Mouse (Mus musculus) embryonic facial prominence, embryonic 14.5 days (tissue): ENCODE measurements at regions not wholly inside any gene's neighbourhood (a gene's known extent, or its start where the extent isn't known, plus 50 kb on each side); places are given as distances from the start of the nearest gene placed in this dataset.
A peak's percentile ranks its signal among the peaks of the same experiment; 100 is the strongest.

Source experiments
- ATAC-seq: fragments of 200-750 bp; cut with Nextera tagmentation; 2 replicates; pipeline ENCODE4 v1.8.0; 2017; ENCODE audit warnings: low read depth, moderate number of reproducible peaks, moderate TSS enrichment
- DNase-seq: peaks from one replicate; pipeline ENCODE4 v3.0.0-alpha.2; 2015; ENCODE audit warnings: low spot score
- H3K27ac ChIP-seq: fragments of 300-500 bp; sonication (generic); replicated peaks from 2 replicates; pipeline ENCODE4 v1.5.1; 2014; ENCODE audit warnings: low read depth, mild to moderate bottlenecking, low read length, moderate library complexity
- H3K27me3 ChIP-seq: fragments of 300-500 bp; sonication (generic); replicated peaks from 2 replicates; pipeline ENCODE4 v1.6.1; 2014; ENCODE audit warnings: low read length; ENCODE audit not compliant: control insufficient read depth, insufficient read depth
- H3K36me3 ChIP-seq: fragments of 300-500 bp; sonication (generic); 2 replicates; pipeline ENCODE4 v1.6.1; 2014; ENCODE audit warnings: low read length, mixed read lengths; ENCODE audit not compliant: control insufficient read depth, insufficient read depth
- H3K4me1 ChIP-seq: fragments of 300-500 bp; sonication (generic); 2 replicates; pipeline ENCODE4 v1.6.1; 2014; ENCODE audit warnings: antibody characterized with exemption, low read length; ENCODE audit not compliant: control insufficient read depth, insufficient read depth
- H3K4me2 ChIP-seq: fragments of 300-500 bp; sonication (generic); 2 replicates; pipeline ENCODE4 v1.6.1; 2014; ENCODE audit warnings: low read depth, mild to moderate bottlenecking, low read length, moderate library complexity, mixed read lengths
- H3K4me3 ChIP-seq: fragments of 300-500 bp; sonication (generic); 2 replicates; pipeline ENCODE4 v1.5.1; 2014; ENCODE audit warnings: low read depth, mild to moderate bottlenecking, low read length
- H3K9ac ChIP-seq: fragments of 300-500 bp; sonication (generic); 2 replicates; pipeline ENCODE4 v1.6.1; 2014; ENCODE audit warnings: low read depth, mild to moderate bottlenecking, low read length, moderate library complexity, mixed read lengths
- H3K9me3 ChIP-seq: fragments of 300-500 bp; sonication (generic); 2 replicates; pipeline ENCODE4 v1.6.1; 2016; ENCODE audit warnings: low read length; ENCODE audit not compliant: control insufficient read depth
- WGBS: fragments of 180-500 bp; shearing (Covaris S2); extraction: QIAGEN DNeasy Blood & Tissue Kit; methylation state at CpG from one replicate; pipeline ENCODE4 v1.1.7; 2014; 5-methylcytosine and 5-hydroxymethylcytosine counted together

- Histone ChIP-seq H3K9ac (no peak overlapping the region), H3K27ac (no peak overlapping the region), H3K4me2 (no peak overlapping the region), H3K9me3 (no peaks in the 10 kb centered on the region), H3K36me3 (no peaks in the 10 kb centered on the region), H3K27me3 (no peaks in the 10 kb centered on the region), H3K4me3 (no peak overlapping the region), H3K4me1 (no peaks in the 10 kb centered on the region)
- 82% methylated on average over 12 of the region's 12 CpGs for WGBS
- DNase-seq = no peak
- no peak for ATAC-seq
Measured at GRCm38 (mm10) chr3:34550189-34550588, 100.0 kb upstream of the Sox2 start.

GRCm38 (mm10) chr3:34532451-34532850 lies 117.8 kb upstream of the Sox2 start:
- Histone ChIP-seq H3K4me3 (no peak overlapping the region), H3K4me2 (no peak overlapping the region), H3K27me3 (no peaks in the 10 kb centered on the region), H3K9me3 (0 out of 2 replicates have a peak, but pooled peaks cover 6% of the 10 kb centered on the region), H3K27ac (no peak overlapping the region), H3K36me3 (no peaks in the 10 kb centered on the region), H3K4me1 (no peaks in the 10 kb centered on the region; the same call in 1 of the 2 replicates), H3K9ac (no peak overlapping the region)
- DNase-seq (peak; percentile 34), ATAC-seq (peak; percentile 22; the same call in 1 of the 2 replicates)
- 47% methylated on average over 3 of the region's 3 CpGs for WGBS

- no peak overlapping the region for H3K27ac ChIP-seq
- 34% methylated on average over 7 of the region's 7 CpGs for WGBS
- no peak overlapping the region for H3K9ac ChIP-seq
- no peaks in the 10 kb centered on the region for H3K36me3 ChIP-seq
- H3K9me3 ChIP-seq = 0 out of 2 replicates have a peak, but pooled peaks cover 5% of the 10 kb centered on the region
- H3K27me3 ChIP-seq = no peaks in the 10 kb centered on the region
- H3K4me3 ChIP-seq = no peak overlapping the region
- no peaks in the 10 kb centered on the region; the same call in 1 of the 2 replicates for H3K4me1 ChIP-seq
- H3K4me2 ChIP-seq = no peak overlapping the region
- ATAC-seq (peak; percentile 41; the same call in 1 of the 2 replicates), DNase-seq (peak; percentile 66)
Measured at GRCm38 (mm10) chr3:34531836-34532235, 118.4 kb upstream of the Sox2 start.

- no peaks in the 10 kb centered on the region; the same call in 1 of the 2 replicates for H3K4me1 ChIP-seq
- H3K9ac ChIP-seq = no peak overlapping the region
- no peak for ATAC-seq
- no peak overlapping the region for H3K4me3 ChIP-seq
- H3K4me2 ChIP-seq = no peak overlapping the region
- no peak overlapping the region for H3K27ac ChIP-seq
- DNase-seq = no peak
- peaks cover 14% of the 10 kb centered on the region; the same call in 1 of the 2 replicates for H3K9me3 ChIP-seq
- H3K27me3 ChIP-seq = no peaks in the 10 kb centered on the region
- H3K36me3 ChIP-seq = no peaks in the 10 kb centered on the region
Measured at GRCm38 (mm10) chr3:34527546-34527945, 122.7 kb upstream of the Sox2 start.

- peaks cover 14% of the 10 kb centered on the region; the same call in 1 of the 2 replicates for H3K9me3 ChIP-seq
- H3K4me2 ChIP-seq = no peak overlapping the region
- no peak overlapping the region for H3K4me3 ChIP-seq
- H3K4me1 ChIP-seq = no peaks in the 10 kb centered on the region
- 90% methylated on average over 5 of the region's 5 CpGs for WGBS
- DNase-seq (no peak), ATAC-seq (no peak)
- no peak overlapping the region for H3K27ac ChIP-seq
- H3K36me3 ChIP-seq = no peaks in the 10 kb centered on the region
- H3K9ac ChIP-seq = no peak overlapping the region
- H3K27me3 ChIP-seq = no peaks in the 10 kb centered on the region
Measured at GRCm38 (mm10) chr3:34525730-34526129, 124.5 kb upstream of the Sox2 start.

- Histone ChIP-seq H3K4me1 (no peaks in the 10 kb centered on the region), H3K27me3 (no peaks in the 10 kb centered on the region), H3K9ac (no peak overlapping the region), H3K4me2 (no peak overlapping the region), H3K9me3 (peaks cover 14% of the 10 kb centered on the region; the same call in 1 of the 2 replicates), H3K4me3 (no peak overlapping the region), H3K27ac (no peak overlapping the region), H3K36me3 (no peaks in the 10 kb centered on the region)
- ATAC-seq (no peak), DNase-seq (no peak)
- 74% methylated on average over 6 of the region's 6 CpGs for WGBS
Measured at GRCm38 (mm10) chr3:34522054-34522684, 128.0 kb upstream of the Sox2 start.

GRCm38 (mm10) chr3:34521357-34522053 lies 128.7 kb upstream of the Sox2 start:
- DNase-seq (no peak), ATAC-seq (no peak)
- peaks cover 13% of the 10 kb centered on the region; the same call in 1 of the 2 replicates for H3K9me3 ChIP-seq
- H3K4me2 ChIP-seq = no peak overlapping the region
- no peak overlapping the region for H3K4me3 ChIP-seq
- H3K4me1 ChIP-seq = no peaks in the 10 kb centered on the region
- no peak overlapping the region for H3K27ac ChIP-seq
- no peaks in the 10 kb centered on the region for H3K36me3 ChIP-seq
- H3K9ac ChIP-seq = no peak overlapping the region
- no peaks in the 10 kb centered on the region for H3K27me3 ChIP-seq
- WGBS = 74% methylated on average over 14 of the region's 14 CpGs

- WGBS = 76% methylated on average over 13 of the region's 13 CpGs
- no peaks in the 10 kb centered on the region for H3K36me3 ChIP-seq
Measured at GRCm38 (mm10) chr3:34512503-34513145, 137.6 kb upstream of the Sox2 start.

More at GRCm38 (mm10) chr3:34512503-34513145, 137.6 kb upstream of the Sox2 start:
- no peak for ATAC-seq
- Histone ChIP-seq H3K4me2 (no peak overlapping the region), H3K4me3 (no peak overlapping the region), H3K9ac (no peak overlapping the region), H3K27me3 (no peaks in the 10 kb centered on the region), H3K9me3 (peaks cover 5% of the 10 kb centered on the region; the same call in 1 of the 2 replicates), H3K4me1 (no peaks in the 10 kb centered on the region), H3K27ac (no peak overlapping the region)
- peak; percentile 13 for DNase-seq
